Mouse (Mus musculus) heart, embryonic 11.5 days (tissue): ENCODE measurements at regions not wholly inside any gene's neighbourhood (a gene's known extent, or its start where the extent isn't known, plus 50 kb on each side); places are given as distances from the start of the nearest gene placed in this dataset.

ENCODE experiments used
- ATAC-seq: fragments of 200-750 bp; cut with Nextera tagmentation; replicated peaks from 2 replicates; pipeline ENCODE4 v1.8.0; 2017; ENCODE audit warnings: moderate library complexity; ENCODE audit not compliant: insufficient number of reproducible peaks, low FRiP score, low TSS enrichment
- H3K27ac ChIP-seq: fragments of 300-500 bp; sonication (generic); 2 replicates; pipeline ENCODE4 v1.5.1; 2014; ENCODE audit warnings: mild to moderate bottlenecking, low read depth, low read length
- H3K27me3 ChIP-seq: fragments of 300-500 bp; sonication (generic); 2 replicates; pipeline ENCODE4 v1.6.1; 2014; ENCODE audit warnings: mild to moderate bottlenecking, low read length, mixed read lengths; ENCODE audit not compliant: control insufficient read depth, insufficient read depth
- H3K36me3 ChIP-seq: fragments of 300-500 bp; sonication (generic); 2 replicates; pipeline ENCODE4 v1.6.1; 2014; ENCODE audit warnings: mild to moderate bottlenecking, low read length, moderate library complexity, mixed read lengths; ENCODE audit not compliant: control insufficient read depth, insufficient read depth
- H3K4me1 ChIP-seq: fragments of 300-500 bp; sonication (generic); 2 replicates; pipeline ENCODE4 v1.6.1; 2014; ENCODE audit warnings: low read length; ENCODE audit not compliant: control insufficient read depth, insufficient read depth
- H3K4me2 ChIP-seq: fragments of 300-500 bp; sonication (generic); 2 replicates; pipeline ENCODE4 v1.6.1; 2014; ENCODE audit warnings: mild to moderate bottlenecking, moderate library complexity
- H3K4me3 ChIP-seq: fragments of 300-500 bp; sonication (generic); 2 replicates; pipeline ENCODE4 v1.5.1; 2014; ENCODE audit warnings: low read depth, low read length
- H3K9ac ChIP-seq: fragments of 300-500 bp; sonication (generic); 2 replicates; pipeline ENCODE4 v1.6.1; 2014; ENCODE audit warnings: mild to moderate bottlenecking, low read depth, low read length, moderate library complexity
- H3K9me3 ChIP-seq: fragments of 300-500 bp; sonication (generic); replicated peaks from 2 replicates; pipeline ENCODE4 v1.6.1; 2016; ENCODE audit warnings: low read length; ENCODE audit not compliant: control insufficient read depth
- WGBS: fragments of 180-500 bp; shearing (Covaris S2); extraction: QIAGEN DNeasy Blood & Tissue Kit; methylation state at CpG from one replicate; pipeline ENCODE4 v1.1.7; 2014; ENCODE audit not compliant: insufficient replicate concordance; 5-methylcytosine and 5-hydroxymethylcytosine counted together

DNA sequence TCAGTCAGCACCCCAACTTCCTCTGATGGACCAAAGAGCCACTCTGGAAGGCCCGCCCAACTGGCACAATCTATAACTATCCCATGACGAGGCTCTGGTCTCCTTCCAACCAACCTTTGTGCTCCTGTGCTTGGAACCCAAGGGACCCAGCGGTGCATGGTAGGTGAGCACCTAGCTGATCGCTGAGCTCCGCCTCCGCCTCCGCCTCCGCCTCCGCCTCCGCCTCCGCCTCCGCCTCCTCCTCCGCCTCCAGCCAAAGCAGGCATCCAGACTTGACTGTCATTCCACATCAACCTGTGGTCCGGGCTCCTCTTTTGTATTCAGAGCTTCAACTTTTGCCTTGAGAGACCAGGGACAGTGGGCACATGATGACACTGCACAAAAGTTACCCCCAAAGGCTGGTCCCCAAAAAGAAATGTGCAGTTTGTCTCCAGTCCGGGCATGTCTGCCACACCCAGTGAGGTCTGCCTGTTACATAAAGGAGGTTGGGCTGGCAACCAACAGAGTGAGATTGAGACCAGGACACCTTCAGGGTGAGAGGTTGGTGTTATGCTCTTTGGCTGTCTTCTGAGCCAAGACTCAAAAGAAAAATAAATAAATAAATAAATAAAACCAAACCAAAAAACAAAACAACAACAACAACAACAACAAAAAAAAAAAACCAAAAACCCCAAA is 86.1 kb upstream of the Map3k1 start:
- ATAC-seq, result peak; percentile 68
- no peaks in the 10 kb centered on the region for H3K27me3 ChIP-seq
- H3K9me3 ChIP-seq, result no peaks in the 10 kb centered on the region
- 52% methylated on average over 15 of the region's 15 CpGs for WGBS
- H3K4me1 ChIP-seq, result peaks cover 7% of the 10 kb centered on the region
- no peak overlapping the region for H3K9ac ChIP-seq
- no peaks in the 10 kb centered on the region for H3K36me3 ChIP-seq
- peak overlapping the region; percentile 33 for H3K4me2 ChIP-seq
- H3K27ac ChIP-seq, result no peak overlapping the region
- 0 out of 2 replicates have a peak overlapping the region, but pooled peaks have one; percentile 1 for H3K4me3 ChIP-seq

DNA sequence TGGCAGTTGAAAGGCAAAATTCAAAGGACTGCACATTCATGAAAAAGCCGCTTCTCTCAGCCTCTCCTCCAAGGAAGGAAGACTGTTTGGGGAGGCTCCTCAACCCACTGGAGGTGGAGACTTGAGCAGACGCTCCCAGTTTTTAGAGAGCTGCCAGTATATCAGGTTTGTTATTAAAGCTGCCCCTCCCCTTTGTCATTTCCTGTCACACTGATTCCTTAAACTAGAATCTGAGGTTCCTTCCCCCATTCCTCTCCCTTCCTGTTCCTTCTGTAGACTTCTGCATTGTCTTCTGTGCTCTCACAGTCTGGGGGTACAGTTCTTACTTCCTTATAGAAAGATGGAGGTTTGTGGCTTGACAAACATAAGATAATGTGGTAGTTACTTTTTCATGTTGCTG is 87.5 kb upstream of the Map3k1 start:
- Histone ChIP-seq H3K9me3 (no peaks in the 10 kb centered on the region), H3K27ac (no peak overlapping the region), H3K4me2 (no peak overlapping the region), H3K36me3 (no peaks in the 10 kb centered on the region), H3K4me1 (peaks cover 7% of the 10 kb centered on the region), H3K27me3 (no peaks in the 10 kb centered on the region), H3K4me3 (no peak overlapping the region), H3K9ac (no peak overlapping the region)
- ATAC-seq, result no peak
- WGBS, result 18% methylated on average over 2 of the region's 2 CpGs

DNA sequence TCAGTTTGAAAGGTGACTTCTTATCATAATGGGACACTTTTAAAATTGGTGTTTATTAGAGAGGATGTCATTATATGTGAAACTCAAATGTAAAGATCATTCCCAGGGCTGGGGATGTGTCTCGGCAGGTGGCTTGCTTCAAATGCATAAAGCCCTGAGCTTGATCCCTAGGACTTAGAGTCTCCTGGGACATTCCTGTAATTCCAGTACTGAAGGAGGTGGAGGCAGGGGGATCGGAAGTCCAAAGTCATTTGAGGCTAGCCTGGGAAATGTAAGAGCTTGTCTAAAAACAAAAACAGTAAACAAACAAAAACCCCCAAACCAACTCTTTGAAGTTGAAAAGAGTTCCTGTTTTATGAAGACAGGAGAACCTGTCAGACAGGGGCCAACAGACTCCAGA is 94.6 kb upstream of the Map3k1 start:
- H3K4me3 ChIP-seq, result no peak overlapping the region
- peaks cover 12% of the 10 kb centered on the region for H3K4me1 ChIP-seq
- H3K9ac ChIP-seq, result no peak overlapping the region
- no peaks in the 10 kb centered on the region for H3K36me3 ChIP-seq
- H3K27me3 ChIP-seq, result no peaks in the 10 kb centered on the region
- ATAC-seq, result no peak
- no peak overlapping the region for H3K27ac ChIP-seq
- H3K4me2 ChIP-seq, result no peak overlapping the region
- no peaks in the 10 kb centered on the region for H3K9me3 ChIP-seq
- 36% methylated on average over 2 of the region's 2 CpGs for WGBS

DNA sequence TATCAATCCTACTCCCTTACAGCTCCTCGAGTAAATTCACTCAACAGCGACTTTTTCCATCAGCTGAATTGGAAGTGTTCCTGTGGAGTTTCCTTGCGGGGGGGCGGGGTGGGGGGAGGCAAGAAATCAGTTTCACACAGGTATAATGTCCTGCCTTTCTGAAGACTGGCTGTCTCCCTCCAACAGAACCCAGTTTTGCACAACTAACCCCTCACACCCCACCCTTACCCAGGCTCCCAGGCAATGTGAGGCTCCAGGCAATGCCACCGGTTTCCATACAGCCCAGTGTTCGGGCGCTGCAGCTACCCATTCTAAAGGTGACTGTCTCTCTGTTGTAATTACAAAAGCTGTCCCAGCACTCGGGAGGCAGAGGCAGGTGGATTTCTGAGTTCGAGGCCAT is 95.1 kb upstream of the Map3k1 start:
- no peaks in the 10 kb centered on the region for H3K36me3 ChIP-seq
- no peak overlapping the region for H3K27ac ChIP-seq
- peaks cover 12% of the 10 kb centered on the region for H3K4me1 ChIP-seq
- H3K9ac ChIP-seq, result no peak overlapping the region
- no peaks in the 10 kb centered on the region for H3K9me3 ChIP-seq
- no peaks in the 10 kb centered on the region for H3K27me3 ChIP-seq
- no peak for ATAC-seq
- H3K4me3 ChIP-seq, result no peak overlapping the region
- no peak overlapping the region for H3K4me2 ChIP-seq
- 49% methylated on average over 9 of the region's 9 CpGs for WGBS

DNA sequence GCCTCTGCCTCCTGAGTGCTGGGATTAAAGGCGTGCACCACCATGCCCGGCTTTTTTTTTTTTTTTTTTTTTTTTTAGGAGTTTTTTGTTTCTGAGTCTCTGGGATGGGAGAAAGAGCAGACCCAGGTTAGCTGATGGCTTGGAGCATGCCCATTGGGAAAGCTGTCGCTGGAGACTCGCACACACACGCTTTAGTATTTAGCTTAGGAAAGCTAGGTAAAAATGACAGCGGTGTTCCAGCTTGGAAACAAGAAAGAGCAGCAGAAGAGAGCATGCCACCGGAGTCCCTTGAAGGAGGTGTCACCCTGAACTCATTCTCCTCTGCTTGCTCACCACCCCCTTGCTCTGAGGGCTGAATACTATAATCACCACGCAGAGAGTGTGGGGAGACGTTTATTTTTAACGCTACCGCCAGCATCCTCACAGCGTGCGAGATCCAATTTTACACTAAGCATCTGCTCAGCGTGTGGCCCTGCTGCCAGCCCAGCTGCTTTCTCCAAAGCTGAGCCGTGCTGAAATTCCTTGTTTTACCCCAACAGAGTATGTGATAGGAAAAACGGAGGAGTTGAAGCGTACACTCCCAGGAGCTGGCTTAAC is 95.9 kb upstream of the Map3k1 start:
- 0 out of 2 replicates have a peak, but pooled peaks have one; percentile 32 for ATAC-seq
- Histone ChIP-seq H3K4me1 (peaks cover 12% of the 10 kb centered on the region), H3K4me3 (peak overlapping the region; percentile 22; the same call in 1 of the 2 replicates), H3K36me3 (no peaks in the 10 kb centered on the region), H3K27ac (peak overlapping the region; percentile 91), H3K9ac (peak overlapping the region; percentile 64; the same call in 1 of the 2 replicates), H3K4me2 (peak overlapping the region; percentile 63), H3K27me3 (no peaks in the 10 kb centered on the region), H3K9me3 (no peaks in the 10 kb centered on the region)
- WGBS, result 14% methylated on average over 15 of the region's 17 CpGs

DNA sequence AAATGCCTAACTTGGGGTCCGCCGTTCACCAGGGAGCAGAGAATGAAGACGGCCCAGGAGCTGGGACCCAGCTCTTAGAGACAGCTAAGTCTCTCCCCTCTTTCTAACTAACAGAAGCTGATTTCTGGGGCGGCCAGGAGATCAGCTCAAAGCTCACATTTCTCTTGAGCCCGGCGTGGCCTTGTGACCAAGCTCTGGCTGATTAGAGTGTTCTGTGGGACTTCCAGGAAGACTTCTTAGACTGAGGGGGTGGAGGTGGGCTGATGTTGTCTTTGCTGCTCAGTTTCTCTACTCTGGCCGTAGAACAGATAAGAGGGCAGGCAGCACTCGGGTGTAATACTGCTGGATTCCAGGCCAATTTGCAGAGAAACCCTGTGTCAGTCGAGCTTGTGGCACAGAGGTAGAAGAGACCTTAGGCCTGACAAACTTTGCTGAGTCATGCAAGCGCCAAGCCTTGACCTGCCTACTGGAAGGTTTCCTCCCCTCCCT is 96.5 kb upstream of the Map3k1 start:
- H3K9ac ChIP-seq, result peak overlapping the region; percentile 64; the same call in 1 of the 2 replicates
- peak overlapping the region; percentile 22; the same call in 1 of the 2 replicates for H3K4me3 ChIP-seq
- no peaks in the 10 kb centered on the region for H3K9me3 ChIP-seq
- no peaks in the 10 kb centered on the region for H3K36me3 ChIP-seq
- WGBS, result 11% methylated on average over 10 of the region's 10 CpGs
- H3K4me1 ChIP-seq, result peaks cover 12% of the 10 kb centered on the region
- peak overlapping the region; percentile 91 for H3K27ac ChIP-seq
- ATAC-seq, result peak; percentile 88
- peak overlapping the region; percentile 63 for H3K4me2 ChIP-seq
- H3K27me3 ChIP-seq, result no peaks in the 10 kb centered on the region

DNA sequence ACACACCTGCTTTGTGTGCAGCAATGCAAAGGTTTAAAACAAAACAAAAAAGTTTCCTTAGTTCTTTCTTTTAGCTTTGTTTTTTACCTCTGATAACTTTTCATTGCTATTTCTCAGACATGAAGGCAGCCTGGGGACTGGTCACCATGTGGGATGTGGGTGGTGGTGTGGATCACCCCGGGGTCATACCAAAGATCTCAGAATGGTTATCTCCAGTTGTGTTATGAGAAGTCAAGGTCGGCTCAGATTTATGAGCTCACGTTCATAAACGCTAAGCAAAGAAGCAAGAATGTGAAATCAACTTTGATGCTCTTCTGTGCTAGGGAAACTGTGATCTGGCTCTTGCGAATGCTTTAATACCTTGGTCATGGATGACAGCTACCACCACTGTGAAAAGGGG is 102.3 kb upstream of the Map3k1 start:
- Histone ChIP-seq H3K27ac (no peak overlapping the region), H3K9ac (no peak overlapping the region), H3K9me3 (no peaks in the 10 kb centered on the region), H3K4me3 (no peak overlapping the region), H3K36me3 (no peaks in the 10 kb centered on the region), H3K4me2 (no peak overlapping the region), H3K27me3 (no peaks in the 10 kb centered on the region), H3K4me1 (no peaks in the 10 kb centered on the region)
- ATAC-seq, result no peak
- 87% methylated on average over 5 of the region's 5 CpGs for WGBS

DNA sequence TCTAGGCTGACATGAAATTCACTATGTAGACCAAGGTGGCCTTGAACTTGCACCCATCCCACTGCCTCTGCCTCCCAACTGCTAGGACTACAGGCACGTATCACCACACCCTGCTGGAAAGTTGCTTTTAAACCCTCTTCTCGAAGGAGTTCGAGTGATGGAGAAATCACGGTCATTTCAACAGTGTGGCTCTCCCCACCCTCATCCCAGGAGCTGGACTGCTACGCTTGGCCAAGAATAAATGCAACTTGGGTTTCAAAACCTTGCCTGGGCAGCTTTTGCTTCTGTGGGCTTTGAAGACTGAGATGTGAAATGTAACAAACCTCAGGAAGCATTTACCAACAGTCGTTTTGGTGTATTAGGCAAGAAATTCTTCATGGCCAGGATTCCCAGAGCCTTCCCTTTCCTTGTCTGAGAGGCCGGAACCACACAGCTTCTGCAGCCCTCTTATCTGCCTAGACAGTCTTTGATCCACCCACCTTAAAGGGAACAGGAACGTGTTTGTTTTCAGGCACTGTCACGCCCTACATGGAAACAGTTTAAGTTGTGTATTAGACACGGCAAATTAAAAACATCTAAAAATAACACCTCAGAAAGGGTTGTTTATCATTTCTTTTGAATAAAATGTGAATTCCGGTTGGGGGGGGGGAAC is 103.0 kb upstream of the Map3k1 start:
- 0 out of 2 replicates have a peak, but pooled peaks have one; percentile 67 for ATAC-seq
- H3K36me3 ChIP-seq, result no peaks in the 10 kb centered on the region
- no peak overlapping the region for H3K27ac ChIP-seq
- H3K4me2 ChIP-seq, result no peak overlapping the region
- no peaks in the 10 kb centered on the region for H3K9me3 ChIP-seq
- H3K9ac ChIP-seq, result no peak overlapping the region
- H3K4me1 ChIP-seq, result no peaks in the 10 kb centered on the region
- WGBS, result 52% methylated on average over 11 of the region's 11 CpGs
- no peaks in the 10 kb centered on the region for H3K27me3 ChIP-seq
- H3K4me3 ChIP-seq, result no peak overlapping the region
